Mouse (Mus musculus) embryo, embryonic 11.5 days (tissue): ENCODE measurements at regions not wholly inside any gene's neighbourhood (a gene's known extent, or its start where the extent isn't known, plus 50 kb on each side); places are given as distances from the start of the nearest gene placed in this dataset.

Experiments used
- DNase-seq: peaks from one replicate; pipeline ENCODE4 v3.0.0-alpha.2; 2012; ENCODE audit warnings: low read depth, low spot score

GRCm38 (mm10) chr17:9910856-9911255 is 241.3 kb upstream of the Pabpc6 start:
- no peak for DNase-seq

GRCm38 (mm10) chr17:9907077-9907476 is 237.6 kb upstream of the Pabpc6 start:
- DNase-seq = no peak

- peak; percentile 58 for DNase-seq
These were observed 236.3 kb upstream of the Pabpc6 start for GRCm38 (mm10) chr17:9905501-9906462.

GRCm38 (mm10) chr17:9904525-9904991 is 235.0 kb upstream of the Pabpc6 start:
- no peak for DNase-seq

- DNase-seq = no peak
These were observed 233.8 kb upstream of the Pabpc6 start for GRCm38 (mm10) chr17:9903313-9903712.

- DNase-seq = no peak
These were observed 227.4 kb upstream of the Pabpc6 start for GRCm38 (mm10) chr17:9896964-9897363.

GRCm38 (mm10) chr17:9895686-9896082 is 226.2 kb upstream of the Pabpc6 start:
- DNase-seq = no peak

GRCm38 (mm10) chr17:9894828-9895685 is 225.5 kb upstream of the Pabpc6 start:
- no peak for DNase-seq

- no peak for DNase-seq
These were observed 224.4 kb upstream of the Pabpc6 start for GRCm38 (mm10) chr17:9893966-9894365.

- no peak for DNase-seq
These were observed 223.3 kb upstream of the Pabpc6 start for GRCm38 (mm10) chr17:9892776-9893175.

GRCm38 (mm10) chr17:9892141-9892540 is 222.6 kb upstream of the Pabpc6 start:
- no peak for DNase-seq

- no peak for DNase-seq
These were observed 219.0 kb upstream of the Pabpc6 start for GRCm38 (mm10) chr17:9888494-9888893.

GRCm38 (mm10) chr17:9885110-9885509 is 215.6 kb upstream of the Pabpc6 start:
- no peak for DNase-seq

- DNase-seq = no peak
These were observed 213.2 kb upstream of the Pabpc6 start for GRCm38 (mm10) chr17:9882639-9883226.

GRCm38 (mm10) chr17:9879556-9880206 is 210.2 kb upstream of the Pabpc6 start:
- no peak for DNase-seq

- no peak for DNase-seq
These were observed 204.2 kb upstream of the Pabpc6 start for GRCm38 (mm10) chr17:9873695-9874094.

- DNase-seq = no peak
These were observed 200.7 kb upstream of the Pabpc6 start for GRCm38 (mm10) chr17:9870237-9870636.

GRCm38 (mm10) chr17:9868747-9869281 is 199.3 kb upstream of the Pabpc6 start:
- DNase-seq = no peak

GRCm38 (mm10) chr17:9864254-9864653 is 194.7 kb upstream of the Pabpc6 start:
- DNase-seq = no peak

- no peak for DNase-seq
These were observed 192.7 kb upstream of the Pabpc6 start for GRCm38 (mm10) chr17:9861923-9862854.
